Mouse (Mus musculus): ENCODE measurements around the gene Coro2a. TPM values are rescaled to one million over a fixed set of nuclear protein-coding genes. Genes with fewer than 3 reads are reported as not detected.
"Not testable (repeated sequence)": the region's sequence is repeated elsewhere in the genome, so short reads cannot be mapped to it uniquely, and the experiment has no call there.

The Coro2a gene
- polyA plus RNA-seq, 1 experiment from 2014 or later = 7.0 TPM

DNA sequence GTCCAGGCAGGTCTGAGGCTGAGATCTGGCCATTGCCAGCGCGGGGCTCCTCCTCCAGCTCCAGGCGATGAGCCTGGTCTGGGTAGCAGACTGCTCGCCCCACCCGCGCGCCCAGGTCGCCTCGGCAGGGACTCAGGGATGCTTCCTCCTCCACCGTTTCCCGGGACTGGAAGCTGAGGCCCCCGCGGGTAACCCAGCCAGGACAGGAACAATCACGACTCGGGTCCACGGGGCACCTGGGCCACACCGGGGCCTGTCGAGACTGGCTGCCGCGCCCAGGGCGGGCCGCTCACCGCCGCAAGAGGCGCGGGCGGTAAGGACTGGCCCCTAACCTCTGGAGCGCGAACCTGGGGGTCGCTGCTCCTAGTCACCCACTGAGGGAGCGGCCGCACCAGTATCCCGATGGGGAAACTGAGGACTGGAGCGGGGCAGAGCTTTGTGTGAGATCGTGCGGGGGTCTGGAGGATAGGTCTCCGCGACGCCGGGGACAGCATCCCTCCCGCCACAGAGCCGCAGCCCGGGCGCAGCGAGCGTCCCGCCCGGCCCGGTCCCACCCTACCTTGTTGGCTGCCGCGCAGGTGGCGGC, 651 bp downstream of the Coro2a start:
- no peaks in the 10 kb centered on the region for H3K36me3 ChIP-seq (replicated peaks; ENCODE audit: control insufficient read depth, insufficient read depth)
- H3K4me1 ChIP-seq (replicated peaks; ENCODE audit: control insufficient read depth, insufficient read depth, low read length) = no peaks in the 10 kb centered on the region
- H3K4me3 ChIP-seq (replicated peaks; ENCODE audit: low read length) = peak overlapping the region; percentile 63
- ATAC-seq (ENCODE audit: low FRiP score) (peak; percentile 41), DNase-seq (ENCODE audit: low spot score) (peak; percentile 30)
- H3K4me2 ChIP-seq (replicated peaks) = peak overlapping the region; percentile 69
- WGBS = under 1% methylated on average over 35 of the region's 52 CpGs
- H3K27ac ChIP-seq = no peak overlapping the region
- H3K27me3 ChIP-seq (ENCODE audit: control insufficient read depth, insufficient read depth, low read length) = peaks cover 13% of the 10 kb centered on the region; the same call in 1 of the 2 replicates
- no peaks in the 10 kb centered on the region for H3K9me3 ChIP-seq (ENCODE audit: control insufficient read depth, low read length)
- peak overlapping the region; percentile 82 for H3K9ac ChIP-seq

DNA sequence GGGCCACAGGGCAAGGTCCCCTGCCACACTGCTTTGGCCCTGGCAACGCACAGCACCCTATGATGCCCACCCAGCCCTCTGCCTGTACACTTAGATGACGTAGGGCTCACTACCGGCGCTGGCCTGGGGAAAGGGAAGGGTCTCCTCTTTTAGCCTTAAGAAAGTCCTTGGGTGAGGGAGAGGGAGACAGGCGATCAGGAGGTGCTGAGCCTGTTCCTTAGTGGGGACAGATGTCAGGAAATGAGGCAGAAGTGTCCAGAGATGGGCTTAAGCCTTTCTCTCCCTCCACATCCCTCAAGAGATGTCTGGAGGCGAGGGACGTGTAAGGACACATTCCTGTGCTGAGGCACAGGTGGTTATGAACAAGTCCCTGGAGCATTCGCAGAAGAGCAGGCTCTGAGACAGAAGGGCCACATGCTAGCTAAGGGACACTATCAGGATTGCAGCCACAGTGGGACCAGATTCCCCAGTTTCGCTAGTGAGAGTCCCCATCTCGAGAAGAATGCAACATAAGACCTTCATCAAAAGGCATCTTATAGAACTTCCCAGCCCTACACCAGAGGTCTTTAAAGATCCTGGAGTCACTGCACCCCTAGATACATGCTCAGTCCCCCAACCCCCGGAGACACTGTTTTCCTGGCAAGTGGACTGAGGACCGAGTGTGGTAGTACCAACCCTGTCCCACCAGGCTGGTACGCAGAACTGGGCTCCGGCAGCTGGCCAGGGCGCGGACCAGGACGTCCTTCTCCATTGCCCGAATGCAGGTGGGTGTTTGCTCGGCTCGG, 1.3 kb downstream of the Coro2a start:
- WGBS = 40% methylated on average over 20 of the region's 20 CpGs
- ATAC-seq (ENCODE audit: low FRiP score) = no peak; the same call in 1 of the 2 replicates

DNA sequence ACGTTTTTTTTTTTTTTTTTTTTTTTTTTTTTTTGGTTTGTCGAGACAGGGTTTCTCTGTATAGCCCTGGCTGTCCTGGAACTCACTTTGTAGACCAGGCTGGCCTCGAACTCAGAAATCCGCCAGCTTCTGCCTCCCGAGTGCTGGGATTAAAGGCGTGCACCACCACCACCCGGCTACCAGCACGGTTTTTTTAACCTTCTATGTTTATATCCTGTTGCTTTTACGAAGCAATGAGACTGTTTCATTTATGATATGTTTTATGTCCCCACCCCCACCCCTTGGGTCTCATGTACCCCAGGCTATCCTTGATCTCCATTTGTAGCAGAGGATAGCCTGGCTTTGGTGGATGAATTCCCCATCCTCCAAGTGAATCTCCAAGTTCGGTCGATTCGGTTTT, 2.4 kb downstream of the Coro2a start:
- not testable (repeated sequence) for H3K9me3 ChIP-seq (ENCODE audit: control insufficient read depth, low read length); H3K4me1 ChIP-seq (replicated peaks; ENCODE audit: control insufficient read depth, insufficient read depth, low read length); ATAC-seq (ENCODE audit: low FRiP score); H3K36me3 ChIP-seq (replicated peaks; ENCODE audit: control insufficient read depth, insufficient read depth); H3K9ac ChIP-seq; H3K4me3 ChIP-seq (replicated peaks; ENCODE audit: low read length); DNase-seq (ENCODE audit: low spot score); H3K27ac ChIP-seq; H3K4me2 ChIP-seq (replicated peaks)
- H3K27me3 ChIP-seq (ENCODE audit: control insufficient read depth, insufficient read depth, low read length) = peaks cover 13% of the 10 kb centered on the region; the same call in 1 of the 2 replicates
- WGBS = 85% methylated on average over 12 of the region's 12 CpGs

More for the DNA sequence above, 1.3 kb downstream of the Coro2a start:
- Histone ChIP-seq H3K4me3 (replicated peaks; ENCODE audit: low read length) (peak overlapping the region; percentile 63), H3K9me3 (ENCODE audit: control insufficient read depth, low read length) (no peaks in the 10 kb centered on the region), H3K4me1 (replicated peaks; ENCODE audit: control insufficient read depth, insufficient read depth, low read length) (no peaks in the 10 kb centered on the region), H3K27me3 (ENCODE audit: control insufficient read depth, insufficient read depth, low read length) (peaks cover 13% of the 10 kb centered on the region; the same call in 1 of the 2 replicates), H3K27ac (no peak overlapping the region), H3K4me2 (replicated peaks) (peak overlapping the region; percentile 69), H3K36me3 (replicated peaks; ENCODE audit: control insufficient read depth, insufficient read depth) (no peaks in the 10 kb centered on the region), H3K9ac (peak overlapping the region; percentile 82)
- DNase-seq (ENCODE audit: low spot score) = no peak

- no peak overlapping the region for H3K4me3 ChIP-seq (replicated peaks; ENCODE audit: low read length)
- no peak for DNase-seq (ENCODE audit: low spot score)
- no peak overlapping the region for H3K9ac ChIP-seq
- H3K4me2 ChIP-seq (replicated peaks) = no peak overlapping the region
- no peak for ATAC-seq (ENCODE audit: low FRiP score)
- 83% methylated on average over 6 of the region's 6 CpGs for WGBS
- no peaks in the 10 kb centered on the region for H3K9me3 ChIP-seq (ENCODE audit: control insufficient read depth, low read length)
- H3K36me3 ChIP-seq (replicated peaks; ENCODE audit: control insufficient read depth, insufficient read depth) = no peaks in the 10 kb centered on the region
- no peak overlapping the region for H3K27ac ChIP-seq
- H3K4me1 ChIP-seq (replicated peaks; ENCODE audit: control insufficient read depth, insufficient read depth, low read length) = no peaks in the 10 kb centered on the region
- peaks cover 13% of the 10 kb centered on the region; the same call in 1 of the 2 replicates for H3K27me3 ChIP-seq (ENCODE audit: control insufficient read depth, insufficient read depth, low read length)
Observed at GRCm38 (mm10) chr4:46598981-46599380, 3.0 kb downstream of the Coro2a start.

GRCm38 (mm10) chr4:46598111-46598510, 3.9 kb downstream of the Coro2a start:
- H3K9ac ChIP-seq = no peak overlapping the region
- DNase-seq (ENCODE audit: low spot score) (no peak), ATAC-seq (ENCODE audit: low FRiP score) (no peak)
- WGBS = 76% methylated on average over 10 of the region's 10 CpGs
- no peak overlapping the region for H3K4me3 ChIP-seq (replicated peaks; ENCODE audit: low read length)
- no peak overlapping the region for H3K27ac ChIP-seq
- no peaks in the 10 kb centered on the region for H3K9me3 ChIP-seq (ENCODE audit: control insufficient read depth, low read length)
- no peaks in the 10 kb centered on the region for H3K4me1 ChIP-seq (replicated peaks; ENCODE audit: control insufficient read depth, insufficient read depth, low read length)
- no peaks in the 10 kb centered on the region for H3K36me3 ChIP-seq (replicated peaks; ENCODE audit: control insufficient read depth, insufficient read depth)
- peaks cover 13% of the 10 kb centered on the region; the same call in 1 of the 2 replicates for H3K27me3 ChIP-seq (ENCODE audit: control insufficient read depth, insufficient read depth, low read length)
- H3K4me2 ChIP-seq (replicated peaks) = no peak overlapping the region

DNA sequence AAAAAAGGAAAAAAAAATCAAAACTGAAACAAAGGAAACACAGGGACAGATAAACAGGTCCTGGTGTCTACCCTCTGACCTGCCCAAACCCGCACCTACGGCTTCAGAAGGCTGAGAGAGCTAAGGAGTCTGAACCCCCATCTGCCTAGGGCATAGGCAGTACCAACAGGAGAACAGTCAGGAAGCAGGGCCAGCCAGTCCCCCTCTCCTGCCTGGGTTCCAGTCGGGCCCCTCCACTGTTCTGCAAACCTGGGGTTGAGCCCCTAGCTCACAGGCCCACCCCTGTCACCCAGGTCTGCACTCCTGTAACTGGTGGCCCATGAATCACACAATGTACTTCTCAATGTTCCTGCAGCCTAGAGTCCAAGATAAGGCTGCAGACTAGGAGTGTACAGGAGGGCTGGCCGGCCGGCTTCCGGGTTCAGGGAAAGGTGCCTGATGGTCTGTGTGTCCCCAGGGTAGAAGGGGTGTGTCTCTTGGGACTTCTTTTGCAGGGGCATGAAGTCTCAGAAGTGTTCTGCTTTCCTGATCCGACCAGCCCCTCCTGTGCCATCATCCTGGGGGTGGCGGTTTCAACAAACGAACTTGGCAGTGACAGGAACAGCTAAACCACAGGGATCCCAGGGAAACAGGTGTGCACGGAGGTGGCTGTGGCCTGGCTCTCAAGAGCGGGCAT, 4.6 kb downstream of the Coro2a start:
- H3K27ac ChIP-seq = no peak overlapping the region
- H3K4me2 ChIP-seq (replicated peaks) = no peak overlapping the region
- no peak overlapping the region for H3K4me3 ChIP-seq (replicated peaks; ENCODE audit: low read length)
- H3K9ac ChIP-seq = no peak overlapping the region
- 81% methylated on average over 11 of the region's 11 CpGs for WGBS
- ATAC-seq (ENCODE audit: low FRiP score) (no peak), DNase-seq (ENCODE audit: low spot score) (no peak)
- H3K4me1 ChIP-seq (replicated peaks; ENCODE audit: control insufficient read depth, insufficient read depth, low read length) = no peaks in the 10 kb centered on the region
- peaks cover 13% of the 10 kb centered on the region; the same call in 1 of the 2 replicates for H3K27me3 ChIP-seq (ENCODE audit: control insufficient read depth, insufficient read depth, low read length)
- H3K36me3 ChIP-seq (replicated peaks; ENCODE audit: control insufficient read depth, insufficient read depth) = no peaks in the 10 kb centered on the region
- H3K9me3 ChIP-seq (ENCODE audit: control insufficient read depth, low read length) = no peaks in the 10 kb centered on the region

- H3K27me3 ChIP-seq (ENCODE audit: control insufficient read depth, insufficient read depth, low read length) = peaks cover 13% of the 10 kb centered on the region; the same call in 1 of the 2 replicates
- no peaks in the 10 kb centered on the region for H3K4me1 ChIP-seq (replicated peaks; ENCODE audit: control insufficient read depth, insufficient read depth, low read length)
- H3K4me2 ChIP-seq (replicated peaks) = no peak overlapping the region
- no peak overlapping the region for H3K4me3 ChIP-seq (replicated peaks; ENCODE audit: low read length)
- H3K9me3 ChIP-seq (ENCODE audit: control insufficient read depth, low read length) = no peaks in the 10 kb centered on the region
- ATAC-seq (ENCODE audit: low FRiP score) (no peak), DNase-seq (ENCODE audit: low spot score) (no peak)
- no peaks in the 10 kb centered on the region for H3K36me3 ChIP-seq (replicated peaks; ENCODE audit: control insufficient read depth, insufficient read depth)
- H3K27ac ChIP-seq = no peak overlapping the region
- WGBS = 78% methylated on average over 6 of the region's 6 CpGs
- no peak overlapping the region for H3K9ac ChIP-seq
Observed at GRCm38 (mm10) chr4:46596398-46596797, 5.6 kb downstream of the Coro2a start.

GRCm38 (mm10) chr4:46594131-46594530, 7.9 kb downstream of the Coro2a start:
- no peak overlapping the region for H3K4me3 ChIP-seq (replicated peaks; ENCODE audit: low read length)
- 91% methylated on average over 5 of the region's 5 CpGs for WGBS
- no peak overlapping the region for H3K9ac ChIP-seq
- no peaks in the 10 kb centered on the region for H3K36me3 ChIP-seq (replicated peaks; ENCODE audit: control insufficient read depth, insufficient read depth)
- no peaks in the 10 kb centered on the region for H3K27me3 ChIP-seq (ENCODE audit: control insufficient read depth, insufficient read depth, low read length)
- no peak for ATAC-seq (ENCODE audit: low FRiP score)
- no peak overlapping the region for H3K4me2 ChIP-seq (replicated peaks)
- no peaks in the 10 kb centered on the region for H3K9me3 ChIP-seq (ENCODE audit: control insufficient read depth, low read length)
- H3K4me1 ChIP-seq (replicated peaks; ENCODE audit: control insufficient read depth, insufficient read depth, low read length) = no peaks in the 10 kb centered on the region
- no peak for DNase-seq (ENCODE audit: low spot score)
- no peak overlapping the region for H3K27ac ChIP-seq

GRCm38 (mm10) chr4:46593472-46593871, 8.5 kb downstream of the Coro2a start:
- Histone ChIP-seq H3K4me3 (replicated peaks; ENCODE audit: low read length) (no peak overlapping the region), H3K27ac (no peak overlapping the region), H3K36me3 (replicated peaks; ENCODE audit: control insufficient read depth, insufficient read depth) (no peaks in the 10 kb centered on the region), H3K4me1 (replicated peaks; ENCODE audit: control insufficient read depth, insufficient read depth, low read length) (no peaks in the 10 kb centered on the region), H3K4me2 (replicated peaks) (no peak overlapping the region), H3K9ac (no peak overlapping the region), H3K27me3 (ENCODE audit: control insufficient read depth, insufficient read depth, low read length) (no peaks in the 10 kb centered on the region), H3K9me3 (ENCODE audit: control insufficient read depth, low read length) (no peaks in the 10 kb centered on the region)
- DNase-seq (ENCODE audit: low spot score) (no peak), ATAC-seq (ENCODE audit: low FRiP score) (no peak)
- 45% methylated on average over 6 of the region's 6 CpGs for WGBS

Measured in hindbrain, embryonic 14.5 days (tissue).